ENCODE assay signal across 14 mouse cellular contexts in genomic region chr6:89249303-89249702, GRCm38 (mm10).
"Had no signal": no experiment of that assay in that cellular context is flagged by ENCODE, and none has a peak within 500 bp of the region (broad histone marks: within the 10 kb centered on the region; RNA-seq: fewer than 3 reads in every experiment).

No protein-coding gene starts in this region.

- DNase-seq: kidney, adult 2 months; layer of hippocampus, adult 9-11 months; liver; lung, adult 18-20 months; lung, postnatal 10 days; lung, postnatal 36 days; retina, postnatal 1 day; right cerebral cortex, postnatal 4 days; thymus, adult 2 months; thymus, postnatal 14 days; thymus, postnatal 4 days had no signal

- ATAC-seq: liver, embryonic 12.5 days; midbrain, embryonic 13.5 days; midbrain, embryonic 16.5 days had no signal
